Mouse (Mus musculus) spleen, postnatal 4 days (tissue): ENCODE results near the gene Cisd3.

ENCODE experiments used
- DNase-seq, 2 experiments: peaks; one replicate each; pipeline ENCODE4 v3.0.0; 2022; ENCODE audit warnings: low spot score in 2 of 2

Gene Cisd3

GRCm38 (mm10) chr11:97662893-97663527 is 22.6 kb upstream of the Cisd3 start, which contains the start of gene Mllt6:
Gene Mllt6 (plus strand): TSS chr11:97663414.
- peak; percentile 58 to 77 for DNase-seq

GRCm38 (mm10) chr11:97663528-97664338 is 21.9 kb upstream of the Cisd3 start:
- DNase-seq, result peak in 1 of 2 experiments; percentile 65

- DNase-seq, result no peak
Measured at GRCm38 (mm10) chr11:97664339-97664665, 21.3 kb upstream of the Cisd3 start.

- no peak for DNase-seq
Measured at GRCm38 (mm10) chr11:97664771-97665240, 20.8 kb upstream of the Cisd3 start.

- DNase-seq, result no peak
Measured at GRCm38 (mm10) chr11:97665431-97665830, 20.2 kb upstream of the Cisd3 start.

- no peak for DNase-seq
Measured at GRCm38 (mm10) chr11:97666221-97666620, 19.4 kb upstream of the Cisd3 start.

GRCm38 (mm10) chr11:97666794-97667193 is 18.8 kb upstream of the Cisd3 start:
- DNase-seq, result no peak

GRCm38 (mm10) chr11:97668160-97668559 is 17.5 kb upstream of the Cisd3 start:
- DNase-seq, result no peak

- DNase-seq, result no peak
Measured at GRCm38 (mm10) chr11:97669268-97669667, 16.4 kb upstream of the Cisd3 start.

GRCm38 (mm10) chr11:97669829-97670228 is 15.8 kb upstream of the Cisd3 start:
- DNase-seq, result no peak

GRCm38 (mm10) chr11:97670234-97671176 is 15.1 kb upstream of the Cisd3 start:
- no peak for DNase-seq

GRCm38 (mm10) chr11:97671177-97671527 is 14.5 kb upstream of the Cisd3 start:
- no peak for DNase-seq

GRCm38 (mm10) chr11:97673148-97673547 is 12.5 kb upstream of the Cisd3 start:
- DNase-seq, result no peak

- no peak for DNase-seq
Measured at GRCm38 (mm10) chr11:97676050-97676754, 9.4 kb upstream of the Cisd3 start.

GRCm38 (mm10) chr11:97677381-97677780 is 8.2 kb upstream of the Cisd3 start:
- no peak for DNase-seq

GRCm38 (mm10) chr11:97677842-97678241 is 7.8 kb upstream of the Cisd3 start:
- no peak for DNase-seq

- no peak for DNase-seq
Measured at GRCm38 (mm10) chr11:97678301-97678700, 7.3 kb upstream of the Cisd3 start.

- no peak for DNase-seq
Measured at GRCm38 (mm10) chr11:97680430-97680829, 5.2 kb upstream of the Cisd3 start.

GRCm38 (mm10) chr11:97682504-97683055 is 3.0 kb upstream of the Cisd3 start:
- DNase-seq, result no peak

- peak in 1 of 2 experiments; percentile 40 for DNase-seq
Measured at GRCm38 (mm10) chr11:97684063-97684680, 1.5 kb upstream of the Cisd3 start.

- DNase-seq, result no peak
Measured at GRCm38 (mm10) chr11:97684766-97685165, 860 bp upstream of the Cisd3 start.
